Mouse (Mus musculus): Measurements from ENCODE around the gene Nfu1. TPM values are rescaled to one million over a fixed set of nuclear protein-coding genes. Genes with fewer than 3 reads are reported as not detected.

Gene Nfu1
- polyA plus RNA-seq, 1 experiment from 2014 or later: 104 TPM

- Histone ChIP-seq H3K4me1 (replicated peaks) (no peaks in the 10 kb centered on the region), H3K27me3 (ENCODE audit: insufficient read depth, poor library complexity, severe bottlenecking) (no peaks in the 10 kb centered on the region), H3K9me3 (no peaks in the 10 kb centered on the region), H3K4me3 (no peak overlapping the region), H3K36me3 (peaks cover 68% of the 10 kb centered on the region), H3K27ac (no peak overlapping the region)
- no peak for DNase-seq (ENCODE audit: low spot score)
- WGBS: 93% methylated on average over 10 of the region's 10 CpGs
Observed at GRCm38 (mm10) chr6:87051886-87052425, 42.9 kb downstream of the Nfu1 start.

DNA sequence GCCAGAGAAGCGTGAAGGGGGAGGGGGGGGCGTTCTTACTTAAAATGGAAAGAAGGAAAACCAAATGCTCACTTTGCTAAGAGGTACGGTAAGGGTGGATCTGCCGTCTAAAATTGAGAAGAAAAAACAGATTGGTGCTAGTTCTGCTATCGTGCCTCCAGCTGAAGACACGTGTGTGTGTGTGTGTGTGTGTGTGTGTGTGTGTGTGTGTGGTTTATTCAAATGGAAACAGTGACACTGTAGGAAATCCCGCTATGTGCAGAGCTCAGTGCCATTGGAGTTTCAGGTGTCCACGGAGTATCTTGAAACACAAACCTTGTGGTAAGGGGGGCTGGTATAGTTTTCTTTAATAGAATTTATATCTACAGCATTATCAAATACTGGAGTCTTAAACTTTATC is 45.2 kb downstream of the Nfu1 start:
- H3K36me3 ChIP-seq: peaks cover 78% of the 10 kb centered on the region
- 91% methylated on average over 8 of the region's 8 CpGs for WGBS
- no peak overlapping the region for H3K4me3 ChIP-seq
- no peaks in the 10 kb centered on the region for H3K9me3 ChIP-seq
- DNase-seq (ENCODE audit: low spot score): no peak
- H3K27ac ChIP-seq: no peak overlapping the region
- H3K27me3 ChIP-seq (ENCODE audit: insufficient read depth, poor library complexity, severe bottlenecking): no peaks in the 10 kb centered on the region
- no peaks in the 10 kb centered on the region for H3K4me1 ChIP-seq (replicated peaks)

DNA sequence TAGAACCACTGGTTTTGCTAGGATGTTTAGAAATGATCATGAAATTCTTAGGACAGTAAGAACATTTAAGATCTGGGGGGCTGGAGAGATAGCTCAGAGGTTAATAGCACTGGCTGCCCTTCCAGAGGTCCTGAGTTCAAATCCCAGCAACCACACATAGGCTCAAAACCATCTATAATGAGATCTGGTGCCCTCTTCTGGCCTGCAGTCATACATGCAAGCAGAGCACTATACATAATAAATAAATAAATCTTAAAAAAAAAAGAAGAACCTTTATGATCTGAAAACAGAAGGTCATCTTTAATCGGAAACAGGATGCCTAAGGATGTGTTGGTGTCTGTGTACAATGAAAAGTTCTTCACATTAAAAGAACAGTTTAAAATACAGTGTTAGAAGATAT is 50.7 kb downstream of the Nfu1 start:
- no peaks in the 10 kb centered on the region for H3K27me3 ChIP-seq (ENCODE audit: insufficient read depth, poor library complexity, severe bottlenecking)
- H3K9me3 ChIP-seq: no peaks in the 10 kb centered on the region
- peaks cover 88% of the 10 kb centered on the region for H3K36me3 ChIP-seq
- no peak for DNase-seq (ENCODE audit: low spot score)
- WGBS: 92% methylated on average over 1 of the region's 1 CpGs
- no peak overlapping the region for H3K27ac ChIP-seq
- H3K4me3 ChIP-seq: no peak overlapping the region
- H3K4me1 ChIP-seq (replicated peaks): no peaks in the 10 kb centered on the region

DNA sequence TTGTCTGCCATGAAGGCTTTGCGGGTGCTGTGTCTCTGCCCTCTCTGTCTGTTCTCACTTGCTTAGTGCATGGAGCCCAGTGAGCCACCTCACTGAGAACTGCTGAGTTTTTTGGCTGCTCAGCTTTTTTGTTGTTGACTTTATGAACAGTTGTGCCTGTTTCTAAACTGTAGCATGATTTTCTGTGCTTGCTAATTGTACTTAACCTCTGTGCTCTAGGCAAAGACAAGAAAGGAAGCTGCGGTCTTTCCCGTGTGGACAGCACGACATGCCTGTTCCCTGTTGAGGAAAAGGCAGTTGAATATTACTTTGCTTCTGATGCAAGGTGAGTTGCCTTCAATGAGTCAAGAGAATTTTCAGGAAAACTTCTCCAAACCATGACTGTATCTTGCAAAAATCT is 54.5 kb downstream of the Nfu1 start:
- Histone ChIP-seq H3K4me1 (replicated peaks) (no peaks in the 10 kb centered on the region), H3K4me3 (no peak overlapping the region), H3K36me3 (peaks cover 88% of the 10 kb centered on the region), H3K27ac (no peak overlapping the region), H3K27me3 (ENCODE audit: insufficient read depth, poor library complexity, severe bottlenecking) (no peaks in the 10 kb centered on the region), H3K9me3 (no peaks in the 10 kb centered on the region)
- DNase-seq (ENCODE audit: low spot score): no peak
- WGBS: 95% methylated on average over 4 of the region's 4 CpGs

GRCm38 (mm10) chr6:87068209-87068608 is 59.2 kb downstream of the Nfu1 start:
- DNase-seq (ENCODE audit: low spot score): no peak
- Histone ChIP-seq H3K27me3 (ENCODE audit: insufficient read depth, poor library complexity, severe bottlenecking) (no peaks in the 10 kb centered on the region), H3K4me3 (no peak overlapping the region), H3K9me3 (no peaks in the 10 kb centered on the region), H3K36me3 (peaks cover 96% of the 10 kb centered on the region), H3K27ac (no peak overlapping the region), H3K4me1 (replicated peaks) (no peaks in the 10 kb centered on the region)
- WGBS: 84% methylated on average over 2 of the region's 2 CpGs

GRCm38 (mm10) chr6:87069195-87069900 is 60.3 kb downstream of the Nfu1 start:
- no peaks in the 10 kb centered on the region for H3K4me1 ChIP-seq (replicated peaks)
- DNase-seq (ENCODE audit: low spot score): no peak
- no peak overlapping the region for H3K27ac ChIP-seq
- H3K9me3 ChIP-seq: no peaks in the 10 kb centered on the region
- 90% methylated on average over 7 of the region's 7 CpGs for WGBS
- no peaks in the 10 kb centered on the region for H3K27me3 ChIP-seq (ENCODE audit: insufficient read depth, poor library complexity, severe bottlenecking)
- no peak overlapping the region for H3K4me3 ChIP-seq
- peaks cover 94% of the 10 kb centered on the region for H3K36me3 ChIP-seq

- Histone ChIP-seq H3K27ac (no peak overlapping the region), H3K27me3 (ENCODE audit: insufficient read depth, poor library complexity, severe bottlenecking) (no peaks in the 10 kb centered on the region), H3K4me3 (no peak overlapping the region), H3K4me1 (replicated peaks) (peaks cover 4% of the 10 kb centered on the region; the same call in 1 of the 2 replicates), H3K36me3 (peaks cover 89% of the 10 kb centered on the region), H3K9me3 (no peaks in the 10 kb centered on the region)
- 92% methylated on average over 4 of the region's 4 CpGs for WGBS
- DNase-seq (ENCODE audit: low spot score): no peak
Observed at GRCm38 (mm10) chr6:87070641-87071040, 61.6 kb downstream of the Nfu1 start.

DNA sequence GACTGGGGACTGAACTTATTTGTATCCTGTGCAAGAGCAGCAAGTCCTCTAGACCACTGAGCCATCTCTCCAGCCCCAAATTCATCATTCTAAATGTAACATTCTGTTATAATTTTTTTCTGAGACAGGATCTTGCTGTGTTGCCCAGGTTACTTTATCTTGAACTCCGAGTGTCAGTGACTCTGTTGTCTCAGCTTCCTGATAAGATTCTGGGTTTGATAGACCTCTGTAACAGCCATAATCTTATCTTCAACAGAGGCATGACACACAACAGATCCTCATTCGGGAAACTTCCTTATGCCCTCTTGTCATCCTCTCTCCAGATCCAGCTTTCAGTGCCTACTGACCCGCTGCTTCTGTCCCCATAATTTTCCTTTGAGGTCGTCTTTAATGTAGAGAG is 63.7 kb downstream of the Nfu1 start:
- peaks cover 4% of the 10 kb centered on the region; the same call in 1 of the 2 replicates for H3K4me1 ChIP-seq (replicated peaks)
- no peaks in the 10 kb centered on the region for H3K9me3 ChIP-seq
- H3K27ac ChIP-seq: no peak overlapping the region
- 90% methylated on average over 4 of the region's 4 CpGs for WGBS
- no peak for DNase-seq (ENCODE audit: low spot score)
- peaks cover 85% of the 10 kb centered on the region for H3K36me3 ChIP-seq
- no peaks in the 10 kb centered on the region for H3K27me3 ChIP-seq (ENCODE audit: insufficient read depth, poor library complexity, severe bottlenecking)
- no peak overlapping the region for H3K4me3 ChIP-seq

- 86% methylated on average over 3 of the region's 3 CpGs for WGBS
- Histone ChIP-seq H3K27ac (no peak overlapping the region), H3K4me3 (no peak overlapping the region), H3K4me1 (replicated peaks) (peaks cover 4% of the 10 kb centered on the region; the same call in 1 of the 2 replicates), H3K9me3 (no peaks in the 10 kb centered on the region), H3K27me3 (ENCODE audit: insufficient read depth, poor library complexity, severe bottlenecking) (no peaks in the 10 kb centered on the region), H3K36me3 (peaks cover 79% of the 10 kb centered on the region)
- no peak for DNase-seq (ENCODE audit: low spot score)
Observed at GRCm38 (mm10) chr6:87075092-87075685, 66.2 kb downstream of the Nfu1 start.

Other genes starting within 250 kb of the Nfu1 start
- gene Anxa4, start 215.7 kb upstream of the Nfu1 start, polyA plus RNA-seq (2016; fragmentation: Nextera tagmentation; extraction: Ambion mirVana): 7.4 and 8.7 TPM in 2 replicates
- gene Aak1, start 159.7 kb upstream of the Nfu1 start, polyA plus RNA-seq (2016; fragmentation: Nextera tagmentation; extraction: Ambion mirVana): 12.1 and 18.8 TPM in 2 replicates
- gene Gfpt1, start 33.6 kb downstream of the Nfu1 start, polyA plus RNA-seq (2016; fragmentation: Nextera tagmentation; extraction: Ambion mirVana): 11.4 and 15.0 TPM in 2 replicates
- 0.07 and 0.25 TPM in 2 replicates for gene D6Ertd527e, start 95.5 kb downstream of the Nfu1 start, polyA plus RNA-seq (2016; fragmentation: Nextera tagmentation; extraction: Ambion mirVana)

Data from hindbrain, embryonic 10.5 days (tissue).